Mouse (Mus musculus) heart, embryonic 12.5 days (tissue): ENCODE data around the gene Cic. TPM values are rescaled to one million over a fixed set of nuclear protein-coding genes. Genes with fewer than 3 reads are reported as not detected.

Experiments used
- ATAC-seq: fragments of 200-750 bp; cut with Nextera tagmentation; 2 replicates; pipeline ENCODE4 v1.8.0; 2017; ENCODE audit warnings: moderate TSS enrichment, moderate library complexity; ENCODE audit not compliant: insufficient number of reproducible peaks, low FRiP score
- H3K27ac ChIP-seq: fragments of 300-500 bp; sonication (generic); 2 replicates; pipeline ENCODE4 v1.5.1; 2016; ENCODE audit warnings: mild to moderate bottlenecking, moderate library complexity; ENCODE audit not compliant: poor library complexity, severe bottlenecking
- H3K27me3 ChIP-seq: fragments of 300-500 bp; sonication (generic); replicated peaks from 2 replicates; pipeline ENCODE4 v1.6.1; 2016; ENCODE audit warnings: mild to moderate bottlenecking, moderate library complexity
- H3K36me3 ChIP-seq: fragments of 300-500 bp; sonication (generic); 2 replicates; pipeline ENCODE4 v1.6.1; 2016; ENCODE audit warnings: mild to moderate bottlenecking, moderate library complexity
- H3K4me1 ChIP-seq: fragments of 300-500 bp; sonication (generic); replicated peaks from 2 replicates; pipeline ENCODE4 v1.6.1; 2016; ENCODE audit warnings: mild to moderate bottlenecking
- H3K4me2 ChIP-seq: fragments of 300-500 bp; sonication (generic); 2 replicates; pipeline ENCODE4 v1.6.1; 2016; ENCODE audit warnings: mild to moderate bottlenecking, moderate library complexity
- H3K4me3 ChIP-seq: fragments of 300-500 bp; sonication (generic); 2 replicates; pipeline ENCODE4 v1.5.1; 2016; ENCODE audit warnings: mild to moderate bottlenecking
- H3K9ac ChIP-seq: fragments of 300-500 bp; sonication (generic); 2 replicates; pipeline ENCODE4 v1.6.1; 2016; ENCODE audit warnings: mild to moderate bottlenecking, moderate library complexity
- H3K9me3 ChIP-seq: fragments of 300-500 bp; sonication (generic); replicated peaks from 2 replicates; pipeline ENCODE4 v1.6.1; 2016; ENCODE audit warnings: mild to moderate bottlenecking, moderate library complexity
- whole genome bisulfite sequencing: fragments of 180-500 bp; shearing (Covaris S2); methylation state at CpG from one replicate; pipeline ENCODE4 v1.1.7; 2016; 5-methylcytosine and 5-hydroxymethylcytosine counted together
- polyA plus RNA-seq: library from polyadenylated mRNA; unstranded; fragments of >200 nt; fragmentation: Nextera tagmentation; extraction: Ambion mirVana; gene quantifications from 2 replicates; pipeline ENCODE4 v1.2.1, GENCODE M21; 2016

Gene Cic
- polyA plus RNA-seq, 1 experiment from 2014 or later: 28.8 TPM

DNA sequence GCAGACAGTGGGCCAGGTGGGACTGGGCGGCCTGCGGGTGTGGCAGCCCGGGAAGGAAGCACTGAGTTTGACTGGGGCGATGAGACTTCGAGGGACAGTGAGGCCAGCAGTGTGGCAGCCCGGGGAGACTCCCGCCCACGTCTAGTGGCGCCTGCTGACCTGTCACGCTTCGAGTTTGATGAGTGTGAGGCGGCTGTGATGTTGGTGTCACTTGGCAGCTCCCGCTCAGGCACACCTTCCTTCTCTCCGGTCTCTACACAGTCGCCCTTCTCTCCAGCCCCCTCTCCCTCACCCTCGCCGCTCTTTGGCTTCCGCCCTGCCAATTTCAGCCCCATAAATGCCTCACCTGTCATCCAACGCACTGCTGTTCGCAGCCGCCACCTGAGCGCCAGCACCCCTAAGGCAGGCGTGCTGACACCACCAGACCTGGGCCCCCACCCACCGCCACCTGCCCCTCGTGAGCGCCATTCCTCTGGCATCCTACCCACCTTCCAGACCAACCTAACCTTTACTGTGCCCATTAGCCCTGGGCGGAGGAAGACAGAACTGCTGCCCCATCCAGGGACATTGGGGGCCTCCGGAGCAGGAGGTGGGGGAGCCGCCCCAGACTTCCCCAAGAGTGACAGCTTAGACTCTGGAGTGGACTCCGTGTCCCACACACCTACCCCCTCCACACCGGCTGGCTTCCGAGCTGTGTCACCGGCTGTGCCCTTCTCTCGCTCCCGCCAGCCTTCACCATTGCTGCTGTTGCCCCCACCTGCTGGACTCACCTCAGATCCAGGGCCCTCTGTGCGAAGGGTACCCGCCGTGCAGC, 5.1 kb downstream of the Cic start:
- peaks cover 74% of the 10 kb centered on the region for H3K4me1 ChIP-seq
- H3K27me3 ChIP-seq: no peaks in the 10 kb centered on the region
- H3K9ac ChIP-seq: no peak overlapping the region
- no peak overlapping the region for H3K4me3 ChIP-seq
- no peak overlapping the region for H3K4me2 ChIP-seq
- no peaks in the 10 kb centered on the region for H3K9me3 ChIP-seq
- ATAC-seq: no peak
- WGBS: 81% methylated on average over 38 of the region's 38 CpGs
- H3K27ac ChIP-seq: no peak overlapping the region
- H3K36me3 ChIP-seq: peaks cover 39% of the 10 kb centered on the region

DNA sequence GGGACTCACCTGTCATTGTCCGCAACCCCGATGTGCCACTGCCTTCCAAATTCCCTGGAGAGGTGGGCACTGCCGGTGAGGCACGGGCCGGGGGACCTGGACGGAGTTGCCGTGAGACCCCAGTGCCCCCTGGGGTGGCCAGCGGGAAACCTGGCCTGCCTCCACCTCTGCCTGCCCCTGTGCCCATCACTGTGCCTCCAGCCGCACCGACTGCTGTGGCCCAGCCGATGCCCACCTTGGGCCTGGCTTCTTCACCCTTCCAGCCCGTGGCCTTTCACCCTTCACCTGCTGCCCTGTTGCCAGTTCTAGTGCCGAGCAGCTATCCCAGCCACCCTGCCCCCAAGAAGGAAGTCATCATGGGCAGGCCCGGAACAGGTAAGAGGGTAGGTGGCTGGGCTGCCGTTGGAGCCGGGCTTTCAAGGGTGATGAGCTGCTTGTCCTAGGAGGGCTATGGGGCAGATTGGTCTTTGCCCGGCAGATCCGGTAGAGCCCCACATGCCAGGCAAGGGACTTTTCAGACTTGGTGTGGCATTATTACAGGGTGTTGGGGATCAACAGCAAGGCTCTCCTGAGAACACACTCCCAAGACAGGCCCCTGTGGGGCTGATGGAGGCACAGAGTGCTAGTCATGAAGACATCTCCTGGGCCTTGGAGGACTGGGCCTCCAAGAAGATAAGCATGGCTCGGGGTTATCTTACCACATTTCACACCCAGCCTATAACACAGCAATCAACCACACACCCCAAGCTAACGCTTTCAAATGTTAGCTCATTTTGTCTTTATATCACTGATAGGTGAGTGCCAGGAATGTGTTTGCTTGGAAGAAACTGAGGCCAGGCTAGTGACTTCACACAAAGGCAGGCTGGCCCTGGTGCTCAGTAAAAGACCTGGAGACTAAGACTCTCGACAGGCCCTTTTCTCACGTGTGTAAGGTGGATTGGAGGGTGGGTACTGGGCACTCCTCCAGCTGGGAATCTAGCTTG, 6.0 kb downstream of the Cic start:
- peak overlapping the region; percentile 37; the same call in 1 of the 2 replicates for H3K9ac ChIP-seq
- WGBS: 80% methylated on average over 22 of the region's 22 CpGs
- H3K4me1 ChIP-seq: peaks cover 77% of the 10 kb centered on the region

DNA sequence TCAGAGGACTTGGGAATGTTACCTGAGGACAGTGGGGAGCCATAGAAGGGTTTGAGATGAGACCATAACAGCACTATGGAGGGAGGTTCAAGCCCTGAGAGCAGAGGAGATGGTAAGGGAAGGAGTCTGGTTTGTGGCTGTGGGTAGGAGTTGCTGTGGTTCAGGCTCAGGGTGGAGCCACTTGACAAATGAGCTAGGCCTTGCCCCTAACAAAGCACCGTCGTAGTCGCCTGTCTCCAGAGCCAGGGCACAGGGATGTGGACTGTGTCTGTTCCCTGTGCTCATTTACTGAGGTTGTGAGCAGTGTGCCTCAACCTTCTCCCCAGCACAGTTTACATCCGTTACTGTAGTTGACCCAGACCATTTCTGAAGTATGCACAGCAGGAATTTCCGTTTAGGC, 7.1 kb downstream of the Cic start:
- Histone ChIP-seq H3K4me1 (peaks cover 71% of the 10 kb centered on the region), H3K9ac (peak overlapping the region; percentile 34), H3K27ac (no peak overlapping the region), H3K9me3 (no peaks in the 10 kb centered on the region), H3K4me2 (no peak overlapping the region), H3K4me3 (no peak overlapping the region), H3K27me3 (no peaks in the 10 kb centered on the region), H3K36me3 (peaks cover 39% of the 10 kb centered on the region)
- ATAC-seq: no peak
- 53% methylated on average over 5 of the region's 5 CpGs for WGBS

More for the DNA sequence above, 6.0 kb downstream of the Cic start:
- peaks cover 39% of the 10 kb centered on the region for H3K36me3 ChIP-seq
- ATAC-seq: no peak
- H3K4me2 ChIP-seq: no peak overlapping the region
- no peak overlapping the region for H3K27ac ChIP-seq
- no peak overlapping the region for H3K4me3 ChIP-seq
- H3K9me3 ChIP-seq: no peaks in the 10 kb centered on the region
- H3K27me3 ChIP-seq: no peaks in the 10 kb centered on the region

DNA sequence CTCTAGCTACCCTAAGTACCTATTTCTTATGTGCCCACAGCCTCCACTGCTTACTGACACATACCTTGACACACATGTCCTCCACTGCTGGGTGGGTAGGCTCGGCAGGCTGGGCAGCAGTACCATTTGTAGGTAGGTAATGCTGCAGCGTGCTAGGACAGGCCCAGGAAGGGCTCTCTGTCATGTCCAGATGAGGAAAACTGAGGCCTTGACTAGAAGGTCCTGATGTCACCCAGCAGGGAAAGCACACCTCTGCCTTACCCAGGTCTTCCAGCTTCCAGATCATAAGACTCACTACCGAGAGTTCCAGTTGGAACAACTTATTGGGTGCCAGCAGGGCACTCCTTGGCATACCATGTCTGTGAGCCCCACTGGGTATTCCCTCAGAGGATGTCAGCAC, 7.5 kb downstream of the Cic start:
- no peak for ATAC-seq
- Histone ChIP-seq H3K9me3 (no peaks in the 10 kb centered on the region), H3K9ac (peak overlapping the region; percentile 34), H3K4me2 (no peak overlapping the region), H3K27me3 (no peaks in the 10 kb centered on the region), H3K4me1 (peaks cover 71% of the 10 kb centered on the region), H3K27ac (no peak overlapping the region), H3K36me3 (peaks cover 39% of the 10 kb centered on the region), H3K4me3 (no peak overlapping the region)
- WGBS: 86% methylated on average over 3 of the region's 3 CpGs

DNA sequence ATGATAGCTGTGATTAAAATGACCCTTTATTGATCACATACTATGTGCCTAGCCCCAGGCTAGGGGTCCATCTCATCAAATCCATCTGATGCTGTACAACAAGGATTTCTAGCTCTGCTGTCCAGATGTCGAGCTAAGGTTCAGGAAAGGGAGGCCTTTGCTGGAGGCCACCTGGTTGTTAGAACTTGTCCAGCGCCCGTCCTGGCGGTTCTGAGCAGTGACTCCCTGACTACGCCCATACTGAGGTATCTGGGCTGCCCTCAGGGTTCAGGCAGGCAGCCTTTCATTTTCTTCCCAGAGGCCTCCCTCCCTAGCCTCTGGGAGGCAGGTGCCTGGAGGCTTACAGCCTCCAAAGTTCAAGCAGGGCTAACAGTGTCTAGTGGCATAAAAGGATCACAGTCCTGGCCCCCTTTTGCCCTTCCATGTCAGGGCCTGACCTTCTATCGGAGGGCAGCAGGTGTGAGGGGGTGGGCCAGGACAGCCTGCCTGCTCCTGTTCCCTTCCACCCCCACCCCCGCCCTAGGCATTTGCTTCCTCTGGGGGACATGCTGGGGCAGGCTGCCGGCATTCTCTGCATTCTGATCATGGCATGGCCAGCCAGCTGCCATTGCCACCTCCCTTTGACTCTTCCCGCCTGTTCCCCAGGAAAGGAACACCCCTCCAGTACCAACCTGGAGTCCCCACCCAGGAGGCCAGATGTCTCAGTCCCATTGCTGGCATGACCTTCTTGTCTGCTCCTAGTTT, 8.2 kb downstream of the Cic start:
- H3K4me3 ChIP-seq: no peak overlapping the region; the same call in 1 of the 2 replicates

DNA sequence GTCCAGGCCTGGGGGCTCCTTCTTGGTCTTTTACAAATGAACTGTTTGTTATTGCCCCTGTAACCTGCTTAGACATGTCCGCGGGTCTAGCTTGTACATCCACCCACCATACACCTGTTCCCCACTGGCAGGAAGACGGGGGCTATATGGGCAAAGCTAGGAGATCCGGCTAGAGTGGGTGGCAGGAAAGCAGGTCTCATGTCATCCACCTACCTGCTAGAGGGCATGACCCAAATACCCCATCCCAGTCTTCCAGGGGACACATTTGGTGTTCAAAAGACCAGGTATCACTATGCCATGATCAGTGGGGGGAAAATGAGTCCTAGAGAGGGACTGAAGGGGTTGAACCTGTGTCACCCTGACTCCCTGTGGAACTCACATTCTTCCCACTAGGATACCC, 9.9 kb downstream of the Cic start:
- Histone ChIP-seq H3K4me1 (peaks cover 78% of the 10 kb centered on the region), H3K4me3 (peak overlapping the region; percentile 91; the same call in 1 of the 2 replicates), H3K9me3 (no peaks in the 10 kb centered on the region), H3K27me3 (no peaks in the 10 kb centered on the region), H3K4me2 (peak overlapping the region; percentile 86), H3K27ac (peak overlapping the region; percentile 100), H3K9ac (peak overlapping the region; percentile 85; the same call in 1 of the 2 replicates), H3K36me3 (peaks cover 22% of the 10 kb centered on the region)
- ATAC-seq: no peak
- WGBS: 83% methylated on average over 4 of the region's 4 CpGs

More for the DNA sequence above, 8.2 kb downstream of the Cic start:
- Histone ChIP-seq H3K4me1 (peaks cover 73% of the 10 kb centered on the region), H3K9ac (peak overlapping the region; percentile 34), H3K27ac (peak overlapping the region; percentile 50), H3K36me3 (peaks cover 39% of the 10 kb centered on the region), H3K9me3 (no peaks in the 10 kb centered on the region), H3K4me2 (peak overlapping the region; percentile 35), H3K27me3 (no peaks in the 10 kb centered on the region)
- ATAC-seq: no peak
- WGBS: 47% methylated on average over 9 of the region's 9 CpGs

DNA sequence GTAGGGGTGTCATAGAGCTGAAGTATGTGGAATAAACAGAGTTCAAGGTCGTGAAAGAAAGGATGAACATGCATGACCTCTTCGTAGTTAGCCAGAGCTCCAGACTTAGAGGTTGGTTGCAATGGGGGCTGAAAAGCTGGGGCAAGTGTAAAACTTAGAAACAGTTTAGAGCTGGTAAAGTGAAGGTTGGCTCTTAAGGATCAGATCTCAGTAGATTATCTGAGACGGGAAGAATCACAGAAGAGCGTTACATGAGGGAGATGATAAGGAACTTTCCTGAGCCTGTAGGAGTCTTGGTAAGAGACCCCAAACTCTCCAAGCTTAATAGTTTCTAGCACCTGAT, 10.5 kb downstream of the Cic start:
- Histone ChIP-seq H3K9me3 (no peaks in the 10 kb centered on the region), H3K27me3 (no peaks in the 10 kb centered on the region), H3K27ac (peak overlapping the region; percentile 100), H3K9ac (peak overlapping the region; percentile 85), H3K4me1 (peaks cover 73% of the 10 kb centered on the region), H3K4me2 (peak overlapping the region; percentile 86), H3K36me3 (peaks cover 16% of the 10 kb centered on the region), H3K4me3 (peak overlapping the region; percentile 91)
- 9% methylated on average over 4 of the region's 4 CpGs for WGBS
- ATAC-seq: no peak

DNA sequence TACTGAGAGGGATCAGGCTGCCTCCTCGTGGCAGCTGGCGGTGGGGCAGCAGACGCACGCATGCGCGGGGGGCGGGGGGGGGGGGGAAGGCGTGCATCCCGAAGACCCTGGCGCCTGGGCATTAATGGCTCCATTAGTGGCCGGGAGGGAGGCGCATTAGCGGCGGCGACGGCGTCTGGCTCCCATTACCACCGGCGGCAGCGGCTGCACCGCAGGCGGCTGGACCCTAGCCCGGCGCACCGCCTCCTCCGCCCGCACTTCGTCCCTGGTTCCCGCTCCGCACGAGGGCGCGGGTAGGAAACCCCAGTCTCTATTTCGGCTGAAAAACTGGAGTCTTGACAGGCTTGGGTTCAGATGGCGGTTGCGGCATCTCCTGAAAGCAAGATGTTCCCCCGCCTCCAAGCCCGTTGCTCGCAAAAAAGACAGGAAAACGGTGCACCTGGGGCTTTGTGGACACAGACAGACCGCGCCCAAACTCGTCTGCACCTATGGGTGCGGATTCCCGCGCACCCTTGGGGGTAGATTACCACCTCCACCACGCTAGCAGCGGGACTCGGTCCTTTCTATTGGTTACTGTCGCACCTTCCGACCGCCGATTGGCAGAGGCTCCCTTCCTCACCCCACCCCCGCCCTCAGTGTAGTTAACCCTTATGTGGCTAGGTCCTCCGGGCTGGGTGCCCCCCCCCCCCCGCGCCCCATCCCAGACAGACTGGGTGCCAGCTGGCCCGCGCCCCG, 11.0 kb downstream of the Cic start:
- H3K4me3 ChIP-seq: peak overlapping the region; percentile 91
- peaks cover 73% of the 10 kb centered on the region for H3K4me1 ChIP-seq
- H3K4me2 ChIP-seq: peak overlapping the region; percentile 86
- H3K27me3 ChIP-seq: no peaks in the 10 kb centered on the region
- peaks cover 11% of the 10 kb centered on the region for H3K36me3 ChIP-seq
- peak overlapping the region; percentile 85 for H3K9ac ChIP-seq
- H3K27ac ChIP-seq: peak overlapping the region; percentile 100
- under 1% methylated on average over 56 of the region's 60 CpGs for WGBS
- no peaks in the 10 kb centered on the region for H3K9me3 ChIP-seq
- ATAC-seq: peak; percentile 46

DNA sequence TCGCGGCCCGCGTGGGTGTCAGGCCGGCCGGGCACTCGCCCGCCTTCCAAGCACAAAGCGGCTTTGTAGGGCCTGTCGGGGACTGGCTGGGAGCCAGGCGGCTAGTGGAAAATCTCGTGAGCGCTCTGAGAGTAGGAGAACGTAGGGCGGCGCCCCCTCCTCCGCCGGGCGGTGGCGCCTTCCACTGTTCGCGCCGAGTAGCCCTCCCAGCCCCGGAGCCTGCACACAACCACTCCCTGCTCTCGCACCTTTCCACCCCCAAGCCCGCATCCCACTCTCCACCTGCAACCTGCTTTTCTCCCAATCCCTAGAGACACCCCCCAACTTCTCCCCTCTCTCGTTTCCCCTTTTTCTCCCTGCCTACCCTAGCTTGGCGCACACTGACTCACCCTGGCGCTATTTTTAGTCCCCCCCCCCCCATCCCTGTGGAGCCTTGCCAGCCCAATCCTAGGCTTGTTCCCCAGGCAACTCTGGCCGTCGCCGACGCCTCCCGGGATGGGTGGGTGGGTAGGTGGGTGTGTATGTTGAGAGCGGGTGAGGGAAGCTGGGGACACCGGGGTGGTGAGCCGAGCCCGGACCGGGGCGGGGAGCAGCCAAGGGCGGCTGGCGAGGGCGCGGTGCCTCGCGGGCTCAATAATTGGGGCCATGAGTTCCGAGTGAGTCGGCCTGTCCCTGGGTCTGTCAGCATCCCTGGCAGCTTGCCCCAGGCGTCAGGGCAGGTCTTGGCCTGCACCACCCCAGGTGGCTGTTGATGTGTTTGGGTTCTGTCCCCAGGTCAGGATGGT, 11.8 kb downstream of the Cic start:
- Histone ChIP-seq H3K4me2 (peak overlapping the region; percentile 86), H3K9ac (peak overlapping the region; percentile 85), H3K27ac (peak overlapping the region; percentile 100), H3K27me3 (no peaks in the 10 kb centered on the region), H3K36me3 (peaks cover 7% of the 10 kb centered on the region; the same call in 1 of the 2 replicates), H3K4me1 (peaks cover 73% of the 10 kb centered on the region), H3K4me3 (peak overlapping the region; percentile 91), H3K9me3 (no peaks in the 10 kb centered on the region)
- ATAC-seq: peak; percentile 24
- WGBS: under 1% methylated on average over 48 of the region's 49 CpGs
